Mouse (Mus musculus) retina, postnatal 7 days (tissue): ENCODE measurements around the gene Sys1.

ENCODE experiments used
- DNase-seq: peaks from one replicate; pipeline ENCODE4 v3.0.0-alpha.2; 2012; ENCODE audit warnings: low read depth, low spot score

Sys1 gene

DNA sequence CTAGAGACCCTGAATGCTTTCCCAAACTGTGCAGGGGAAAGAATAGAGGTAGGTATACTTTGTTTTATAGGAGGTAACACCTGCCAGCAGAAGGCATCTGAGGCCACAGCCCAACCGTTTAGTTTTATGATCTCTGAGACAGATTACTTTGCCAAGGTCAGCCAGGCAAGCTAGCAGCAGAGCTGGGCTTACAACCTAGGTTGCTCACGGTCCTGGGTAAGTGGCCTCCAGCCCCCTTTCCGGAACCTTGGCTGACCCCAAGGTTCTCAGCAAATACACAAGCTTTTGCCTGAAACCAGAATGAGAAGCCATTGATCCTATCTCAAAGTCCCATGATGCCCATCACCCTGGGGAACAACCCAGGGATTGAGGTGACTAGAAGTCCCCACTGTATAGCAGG is 22.1 kb upstream of the Sys1 start:
- DNase-seq, result no peak

DNA sequence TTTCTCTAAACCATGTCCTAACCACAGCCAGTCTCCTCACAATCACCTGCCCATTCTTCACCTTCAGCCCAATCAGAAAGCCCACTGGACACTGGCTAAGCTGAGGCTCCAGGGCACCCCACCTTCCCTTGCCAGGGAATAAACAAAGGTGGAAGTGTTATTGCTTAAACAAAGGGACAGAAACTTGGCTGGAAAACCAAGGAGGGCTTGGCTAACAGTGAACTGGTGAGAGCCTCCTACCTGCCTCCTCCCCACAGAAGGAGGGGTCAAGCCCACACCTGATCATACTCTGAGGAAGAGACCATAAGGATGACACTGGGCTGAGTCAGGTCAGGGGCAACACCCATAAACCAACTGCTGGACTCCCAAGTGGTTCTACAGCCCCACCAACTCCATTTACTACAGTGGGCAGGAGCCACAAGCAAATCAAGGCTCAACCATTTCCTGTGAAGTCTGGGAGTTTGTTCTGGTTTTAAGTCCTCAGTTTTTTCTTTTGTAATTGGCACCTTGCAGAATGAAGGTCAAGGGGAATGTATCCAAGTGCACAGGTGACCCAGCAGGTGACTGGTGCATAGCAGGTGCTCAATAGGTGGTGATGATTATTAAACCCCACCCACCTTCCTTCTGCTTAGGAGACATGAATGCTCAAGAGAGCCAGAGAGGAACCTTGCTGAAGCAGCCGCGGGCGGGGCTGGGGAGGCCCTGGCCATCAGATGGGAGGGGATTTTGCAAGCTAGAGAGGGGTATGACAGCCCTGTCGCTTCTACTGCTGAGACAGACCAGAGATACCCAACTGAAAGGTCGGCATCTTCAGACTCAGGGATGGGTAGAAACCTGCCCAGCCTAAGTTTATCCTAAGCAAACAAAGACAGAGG is 21.3 kb upstream of the Sys1 start:
- no peak for DNase-seq

DNA sequence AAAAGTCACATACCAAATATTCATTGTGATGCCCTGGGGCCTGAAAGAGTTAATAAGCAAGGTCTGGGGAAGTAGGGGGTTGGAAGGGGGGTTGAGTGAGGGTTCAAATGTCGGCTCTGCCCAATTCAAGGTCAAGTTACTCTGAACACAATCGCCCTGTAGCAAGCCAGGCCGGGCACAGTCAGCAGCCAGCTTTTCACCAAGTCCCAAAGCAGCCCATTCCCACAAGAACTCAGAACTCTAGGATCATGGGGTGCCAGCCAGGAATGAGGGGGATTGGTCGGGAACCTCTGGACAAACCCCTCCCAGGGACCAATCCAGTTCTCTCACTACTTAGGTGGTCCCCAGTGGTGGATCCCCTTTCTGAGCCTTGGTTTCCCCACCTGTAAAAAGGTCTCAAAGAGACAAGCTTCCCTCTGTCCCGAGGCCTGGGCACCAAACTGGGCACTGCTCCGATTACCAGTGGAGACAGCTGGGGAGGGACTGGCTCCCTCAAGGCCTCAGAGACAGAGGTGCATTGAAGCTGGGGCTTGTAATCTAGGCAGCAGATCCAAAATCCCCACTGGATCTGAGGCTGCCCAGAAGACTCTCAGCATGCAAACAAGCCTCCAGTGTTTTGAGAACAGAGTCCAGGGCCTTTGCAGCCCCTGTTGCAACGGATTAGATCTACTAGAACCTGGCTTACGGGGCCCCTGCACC is 20.4 kb upstream of the Sys1 start:
- DNase-seq, result no peak

DNA sequence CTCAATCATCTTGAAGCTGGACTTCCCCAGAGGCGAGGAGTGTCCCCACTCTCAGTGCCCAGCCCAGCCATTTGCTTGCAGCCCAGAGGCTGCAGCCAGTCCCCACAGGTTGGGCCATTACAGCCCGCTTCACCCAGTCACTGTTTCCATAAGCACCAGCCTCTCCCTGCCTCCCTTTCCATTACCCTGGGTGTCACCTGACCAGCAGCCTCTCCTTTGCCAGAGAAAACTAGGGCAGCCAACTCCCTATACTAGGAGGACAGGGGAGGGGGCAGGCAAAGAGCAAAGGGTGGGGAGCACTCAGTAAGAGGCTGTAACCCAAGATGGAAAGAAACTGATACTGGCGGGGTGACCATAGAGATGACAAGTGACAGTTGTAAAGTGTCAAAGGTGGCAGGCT is 19.8 kb upstream of the Sys1 start:
- DNase-seq, result no peak

DNA sequence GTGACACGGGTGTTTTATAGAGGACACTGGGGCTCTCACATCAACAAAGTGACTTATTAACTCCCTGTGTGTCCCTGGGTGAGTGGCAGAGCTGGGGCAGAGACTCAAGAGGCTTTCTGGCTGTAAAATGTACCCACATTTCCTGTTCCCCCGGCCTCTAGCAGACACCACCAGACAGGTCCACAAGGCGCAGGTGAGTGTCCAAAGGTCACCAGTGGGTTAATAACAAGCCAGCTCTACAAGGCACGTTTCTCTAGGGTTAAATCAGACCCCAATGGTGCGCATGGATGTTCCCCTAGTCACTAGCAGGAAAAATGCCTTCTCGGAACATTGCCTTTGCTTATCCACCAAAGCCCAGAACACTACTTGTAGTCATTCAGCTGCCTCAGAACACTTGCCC is 19.1 kb upstream of the Sys1 start:
- DNase-seq, result no peak

DNA sequence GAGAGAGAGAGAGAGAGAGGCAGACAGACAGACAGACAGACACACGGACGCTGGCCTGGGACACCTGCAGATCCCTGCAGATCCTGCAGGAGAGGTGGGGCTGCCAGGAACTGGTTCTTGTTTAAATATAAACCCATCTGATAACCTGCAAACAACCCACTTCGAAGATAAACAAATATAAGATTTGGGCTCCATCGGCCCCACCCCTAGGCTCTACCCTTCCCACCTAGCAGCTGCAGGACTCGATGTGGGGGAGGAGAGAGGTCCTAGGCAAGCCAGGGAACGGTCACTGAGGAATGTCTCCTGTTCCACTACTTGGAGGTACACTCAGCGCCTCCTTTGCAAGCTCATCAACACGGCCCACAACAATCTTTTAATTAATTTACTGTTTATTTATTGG is 18.5 kb upstream of the Sys1 start:
- no peak for DNase-seq

DNA sequence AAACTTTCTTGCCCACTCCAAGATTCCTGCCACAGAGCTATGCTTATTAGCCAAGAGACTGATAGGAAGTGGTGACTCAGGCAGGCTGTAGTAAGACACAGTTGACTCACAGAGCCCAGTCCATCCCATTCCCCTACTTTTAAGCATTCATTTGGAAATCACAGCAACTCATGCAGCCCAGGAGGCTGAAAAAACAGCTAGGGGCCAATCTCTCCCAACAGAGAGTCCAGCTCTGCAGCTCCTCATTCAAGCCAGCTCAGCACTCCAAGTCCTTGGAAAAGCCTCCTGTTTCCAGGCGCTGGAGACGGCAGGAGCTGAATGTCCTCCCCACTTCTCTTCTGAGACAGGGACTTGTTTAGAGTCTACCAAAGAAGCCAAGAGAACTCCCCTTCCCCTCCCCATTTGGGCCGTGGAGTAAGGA is 17.8 kb upstream of the Sys1 start:
- DNase-seq, result no peak

DNA sequence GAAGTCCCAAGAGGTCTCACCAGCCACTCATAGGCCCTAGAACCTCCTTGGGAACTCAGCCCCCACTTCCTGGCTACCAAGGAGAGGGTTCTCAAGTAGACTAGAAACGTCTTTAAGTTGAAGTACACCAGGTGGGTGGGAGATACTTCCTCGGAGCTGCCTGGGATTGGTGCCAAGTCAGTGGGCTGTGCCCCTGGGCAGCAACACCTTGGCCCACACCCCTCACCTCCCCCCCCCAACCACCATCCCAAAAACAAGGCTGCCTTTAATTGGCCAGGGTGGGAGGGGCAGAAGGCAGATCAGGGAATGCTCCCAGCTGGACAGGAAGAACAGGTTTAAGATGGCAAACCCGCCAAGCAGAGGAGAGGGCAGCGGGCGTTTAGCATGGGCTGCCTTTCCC is 16.4 kb upstream of the Sys1 start:
- DNase-seq, result no peak

DNA sequence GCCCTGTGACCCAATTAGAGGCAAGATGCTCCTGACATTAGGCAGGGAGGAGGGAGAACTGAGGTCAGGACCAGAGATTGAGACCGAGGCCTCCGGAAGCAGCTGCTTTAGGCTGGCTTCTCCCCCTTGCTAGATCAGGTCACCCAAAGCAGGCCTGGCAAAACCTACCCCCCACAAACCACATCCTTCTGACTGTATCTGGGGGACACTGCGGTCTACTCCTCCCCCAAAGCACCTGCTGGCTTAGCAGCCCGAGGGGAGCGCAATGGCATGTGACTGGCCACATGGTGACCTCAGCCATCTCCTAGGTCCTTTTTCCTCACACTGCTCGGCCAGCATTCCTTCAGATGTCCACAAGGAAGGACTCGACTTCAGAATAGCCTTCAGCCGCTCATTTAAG is 15.6 kb upstream of the Sys1 start:
- no peak for DNase-seq

DNA sequence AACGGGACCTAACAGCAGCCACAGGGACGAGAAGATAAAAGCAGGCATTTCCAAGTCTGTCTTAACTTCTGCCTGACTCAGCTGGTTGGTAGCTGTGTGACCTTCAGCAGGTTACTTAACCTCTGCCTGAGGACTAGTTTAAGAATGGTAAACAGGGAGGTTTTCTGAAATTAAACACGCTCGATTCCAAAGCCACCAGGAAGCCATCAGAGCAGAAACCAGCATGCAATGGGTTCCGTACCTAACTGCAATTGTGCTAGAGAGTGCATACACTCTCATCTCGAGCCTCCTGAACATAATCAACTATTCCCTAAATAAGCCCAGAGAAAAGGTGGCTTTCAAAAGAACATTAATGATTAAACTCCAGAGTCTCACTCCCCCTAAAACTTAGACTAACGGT is 15.0 kb upstream of the Sys1 start:
- no peak for DNase-seq

DNA sequence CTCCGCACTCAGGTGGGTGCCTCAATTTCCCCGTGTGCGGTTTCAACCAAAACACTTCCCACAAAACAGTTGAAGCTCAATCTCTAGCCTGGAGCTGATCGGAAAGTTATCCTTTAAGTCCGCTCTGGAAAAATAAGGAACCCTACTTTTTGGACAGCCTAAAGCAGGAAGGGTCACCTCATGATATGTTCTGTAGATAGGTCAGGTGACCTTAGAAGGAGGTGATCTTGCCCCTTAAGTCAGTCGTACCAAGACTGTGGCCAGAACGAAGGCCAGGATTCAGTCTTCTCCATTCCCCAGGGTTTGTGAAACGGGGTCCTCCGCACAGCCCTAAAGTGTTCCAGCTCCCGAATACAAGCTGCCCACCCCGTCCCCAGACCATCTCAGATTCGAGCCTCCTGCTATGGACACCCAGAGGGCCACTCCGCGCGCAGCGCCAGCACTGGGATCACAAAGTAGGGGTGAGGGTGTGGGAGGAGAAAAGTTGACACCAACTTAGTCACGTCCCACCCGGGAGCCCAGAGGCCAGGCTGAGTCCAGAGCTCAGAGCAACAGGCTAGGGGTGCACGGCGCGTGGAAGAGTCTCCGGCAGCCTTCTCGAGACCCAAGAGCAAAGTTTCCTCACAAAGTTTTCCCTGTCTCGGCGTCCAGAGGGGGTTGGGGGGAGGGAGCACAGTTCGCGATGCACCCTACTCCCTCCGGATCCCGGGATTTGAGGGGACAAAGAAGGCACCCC is 14.3 kb upstream of the Sys1 start:
- DNase-seq, result no peak

DNA sequence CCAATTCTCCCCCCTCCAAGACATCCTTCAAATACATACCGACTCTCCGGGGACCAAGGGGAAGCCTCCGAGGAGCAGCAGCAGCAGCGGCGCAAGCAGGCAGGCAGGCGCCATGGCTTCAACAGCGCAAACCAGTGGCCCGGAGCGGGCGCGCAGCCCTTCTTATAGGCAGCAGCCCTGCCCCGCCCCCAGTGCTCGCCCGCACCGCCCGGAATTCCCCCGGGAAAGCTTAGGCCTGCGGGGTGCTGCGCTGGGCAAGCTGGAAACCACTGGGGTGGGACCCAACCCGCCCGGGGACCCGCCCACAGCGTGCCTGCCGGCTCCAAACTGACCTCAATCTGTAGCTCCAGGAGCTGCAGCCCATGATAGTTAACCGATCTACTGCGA is 13.7 kb upstream of the Sys1 start:
- peak; percentile 67 for DNase-seq

DNA sequence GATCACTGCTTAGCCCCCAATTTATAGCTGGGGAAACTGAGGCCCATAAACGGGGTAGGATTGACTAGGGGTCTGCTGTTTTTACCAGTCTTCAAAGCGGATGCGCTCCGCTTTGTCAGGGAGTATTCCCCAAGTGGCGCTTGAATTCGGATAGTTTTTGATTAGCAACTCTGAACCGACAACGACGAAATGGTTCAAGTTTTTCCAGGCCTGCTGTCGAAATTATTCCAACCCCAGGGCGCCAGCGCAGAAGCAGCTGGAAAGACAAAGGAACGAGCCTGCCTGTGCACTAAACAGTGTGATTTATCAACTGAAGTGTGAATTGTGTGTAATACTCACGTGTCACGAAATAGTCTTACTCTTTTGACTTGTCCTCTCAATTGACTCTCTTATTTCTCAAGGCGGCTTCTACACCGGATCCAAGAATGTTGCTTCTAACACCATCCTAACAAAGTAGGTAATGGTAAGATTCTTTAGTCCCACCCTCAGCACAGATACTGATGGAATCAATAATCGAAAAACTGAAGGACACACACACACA is 13.2 kb upstream of the Sys1 start, which contains the start of gene Sdc4:
Sdc4 (minus strand) TSS at position 428 of the 541 bp plus-strand sequence.
- no peak for DNase-seq

DNA sequence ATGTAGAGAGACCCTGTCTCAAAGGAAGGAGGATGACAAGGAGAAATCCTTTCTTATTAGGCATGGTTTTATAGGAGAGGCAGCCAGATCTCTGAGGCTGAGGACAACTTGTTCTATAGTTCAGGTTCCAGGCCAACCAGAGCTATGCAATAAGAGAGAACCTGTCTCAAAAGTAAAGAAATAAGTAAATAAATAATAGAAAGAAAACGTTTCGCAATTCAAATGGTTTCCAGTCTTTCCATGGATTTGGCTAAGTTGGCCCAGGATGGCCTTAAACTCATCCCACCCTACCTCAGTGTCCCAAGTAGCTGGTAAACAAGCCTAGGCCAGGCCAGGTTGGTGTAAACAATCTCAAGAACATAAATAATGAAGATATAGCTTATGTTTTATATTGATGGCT is 12.1 kb upstream of the Sys1 start:
- no peak for DNase-seq

DNA sequence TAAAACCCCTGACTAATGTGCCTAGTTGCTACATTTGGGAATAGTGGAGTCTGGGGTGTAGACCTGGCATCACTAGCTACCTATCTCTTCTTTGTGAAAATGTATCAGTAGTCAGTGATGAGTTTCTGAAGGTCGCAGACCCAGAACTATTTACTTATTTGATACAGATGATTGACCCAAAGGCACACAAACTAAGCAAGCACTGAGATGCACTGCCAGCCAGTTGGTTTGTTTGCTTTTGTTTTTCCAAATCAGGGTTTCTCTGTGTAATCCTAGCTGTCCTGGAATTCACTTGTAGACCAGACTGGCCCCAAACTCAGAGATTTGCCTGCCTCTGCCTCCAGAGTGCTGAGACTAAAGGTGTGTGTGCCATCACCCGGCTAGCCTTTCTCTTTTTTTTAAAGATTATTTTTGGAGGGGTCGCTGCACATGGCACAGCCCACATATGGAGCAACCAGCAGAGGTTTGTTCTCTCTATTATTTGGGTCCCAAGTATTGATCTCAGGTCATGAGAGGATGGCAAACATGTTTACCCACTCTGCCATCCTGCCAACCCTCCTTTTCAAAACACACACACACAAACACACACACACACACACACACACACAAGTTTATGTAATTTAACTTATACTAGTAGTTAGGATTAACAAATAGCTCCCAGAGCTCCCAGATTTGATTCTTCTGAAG is 11.2 kb upstream of the Sys1 start:
- DNase-seq, result no peak

DNA sequence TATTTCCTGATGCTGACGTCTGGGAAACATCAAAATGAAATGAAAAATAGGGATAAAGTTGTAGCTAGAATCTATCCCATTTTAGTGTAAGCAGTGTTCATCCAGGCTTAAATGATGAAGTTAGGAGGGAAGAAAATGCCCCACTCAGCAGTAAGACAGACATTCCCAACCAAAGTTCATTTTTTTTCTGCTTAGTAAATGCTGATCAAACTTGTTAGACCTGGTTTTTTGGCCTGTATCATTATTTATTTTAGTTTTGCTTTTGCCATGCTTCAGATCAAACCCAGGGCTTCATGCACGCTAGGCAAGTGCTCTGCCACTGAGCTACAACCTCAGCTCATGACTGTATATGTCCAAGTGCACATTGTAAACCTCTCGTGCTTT is 10.7 kb upstream of the Sys1 start:
- DNase-seq, result no peak

DNA sequence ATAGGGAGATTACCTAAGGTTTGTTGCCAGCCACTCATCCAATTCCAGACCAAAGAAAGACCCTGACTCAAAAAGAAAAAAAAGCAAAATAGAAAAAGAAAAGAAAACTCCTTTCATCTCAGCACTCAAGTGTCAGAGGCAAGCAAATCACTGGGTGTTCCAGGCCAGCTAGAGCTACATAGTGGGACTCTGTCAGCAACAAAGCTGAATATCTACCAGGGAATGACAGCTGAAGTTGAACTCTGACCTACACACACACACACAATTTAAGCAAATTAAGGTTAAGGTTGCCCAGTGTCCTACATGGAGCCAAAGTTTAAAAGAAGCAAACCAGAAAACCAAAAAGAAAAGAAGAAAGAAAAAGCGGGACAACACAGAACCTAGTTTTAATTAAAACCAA is 8.6 kb upstream of the Sys1 start:
- DNase-seq, result no peak

DNA sequence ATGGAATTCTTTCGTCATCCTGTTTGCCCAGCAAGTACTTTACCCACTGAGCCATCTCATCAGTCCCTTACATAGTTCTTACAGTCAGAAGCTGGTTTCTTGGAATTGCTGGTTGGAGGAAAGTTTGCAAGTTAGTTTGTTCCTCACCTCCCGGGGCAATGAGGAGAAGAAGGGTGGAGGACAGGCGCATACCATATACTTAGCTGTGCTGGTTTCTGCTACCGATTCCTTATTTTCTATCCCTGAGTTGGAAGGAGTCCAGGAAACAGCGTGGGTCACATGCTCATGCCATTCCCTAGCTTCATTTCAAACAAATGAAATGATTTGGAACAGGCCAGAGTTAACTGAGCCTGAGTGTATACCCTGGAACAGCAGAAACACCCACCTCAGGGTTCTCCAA is 7.8 kb upstream of the Sys1 start:
- DNase-seq, result no peak

DNA sequence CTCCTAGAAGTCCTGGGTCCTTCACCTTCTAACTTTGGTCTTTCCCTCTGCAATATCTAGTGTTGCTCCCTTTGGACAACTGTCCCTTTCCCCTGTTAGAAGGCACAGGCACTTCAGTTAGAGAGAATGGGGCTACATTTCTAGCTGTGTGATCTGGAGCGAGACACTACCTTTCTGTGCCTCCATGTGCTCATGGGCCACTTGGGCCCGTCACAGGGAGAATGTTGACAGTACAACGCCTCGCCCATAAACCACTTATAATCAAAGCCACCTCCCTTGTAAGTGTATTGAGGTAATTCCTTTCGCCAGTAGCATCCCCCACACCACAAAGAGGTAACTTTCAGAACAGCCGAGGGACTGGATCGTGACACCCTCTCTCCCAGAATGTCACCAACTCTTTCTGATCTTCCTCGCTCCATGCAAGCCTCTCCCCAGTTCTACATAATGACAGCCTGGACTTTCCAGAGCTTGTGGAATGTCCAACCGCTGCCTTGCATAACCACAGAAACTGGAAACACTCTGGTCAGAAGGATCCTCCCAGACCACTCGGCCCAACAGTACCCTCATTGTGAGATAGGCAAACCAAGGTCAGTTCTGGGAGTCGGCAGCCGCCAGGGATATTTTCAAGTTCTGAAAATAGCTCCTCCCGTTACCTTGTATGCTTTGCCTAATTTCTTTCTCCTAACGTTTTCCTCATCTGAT is 7.3 kb upstream of the Sys1 start:
- DNase-seq, result no peak

DNA sequence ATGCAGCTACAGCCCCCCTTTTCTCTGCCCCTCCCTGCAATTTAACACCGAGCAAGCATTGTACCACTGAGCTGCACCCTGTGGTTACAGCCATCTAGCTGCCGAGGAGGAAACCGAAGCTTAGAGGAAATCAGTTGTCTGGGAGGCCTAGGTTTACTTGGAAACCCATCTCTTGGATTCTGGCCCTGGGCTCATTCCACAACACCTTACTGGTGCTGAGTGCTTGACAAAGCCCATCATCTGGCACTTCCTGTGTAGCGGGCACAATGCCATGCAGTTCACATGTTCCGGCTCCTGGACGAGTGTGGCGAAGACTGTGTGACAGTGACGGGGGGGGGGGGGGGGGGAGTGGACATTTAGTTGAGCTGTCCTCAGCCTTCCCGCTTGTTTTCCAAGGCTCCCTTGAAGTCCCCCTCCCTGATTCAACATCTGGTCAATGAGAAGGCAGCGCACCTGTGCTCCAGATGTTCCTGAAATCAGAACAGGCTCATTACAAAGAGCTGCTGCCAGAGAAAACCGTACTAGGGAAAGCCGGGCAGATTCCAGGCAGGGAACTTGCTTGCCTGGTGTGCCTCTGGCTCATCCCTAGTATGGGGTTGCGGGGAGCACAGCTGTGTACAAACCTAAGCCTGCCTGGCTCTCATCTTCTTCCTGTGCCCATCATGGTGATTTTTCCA is 4.6 kb upstream of the Sys1 start:
- DNase-seq, result no peak
